Mouse (Mus musculus): ENCODE measurements around the gene Snx29. TPM values are rescaled to one million over a fixed set of nuclear protein-coding genes. Genes with fewer than 3 reads are reported as not detected.
A peak's percentile ranks its signal among the peaks of the same experiment; 100 is the strongest.

Gene Snx29
- total RNA-seq, 1 experiment = 9.6 TPM

DNA sequence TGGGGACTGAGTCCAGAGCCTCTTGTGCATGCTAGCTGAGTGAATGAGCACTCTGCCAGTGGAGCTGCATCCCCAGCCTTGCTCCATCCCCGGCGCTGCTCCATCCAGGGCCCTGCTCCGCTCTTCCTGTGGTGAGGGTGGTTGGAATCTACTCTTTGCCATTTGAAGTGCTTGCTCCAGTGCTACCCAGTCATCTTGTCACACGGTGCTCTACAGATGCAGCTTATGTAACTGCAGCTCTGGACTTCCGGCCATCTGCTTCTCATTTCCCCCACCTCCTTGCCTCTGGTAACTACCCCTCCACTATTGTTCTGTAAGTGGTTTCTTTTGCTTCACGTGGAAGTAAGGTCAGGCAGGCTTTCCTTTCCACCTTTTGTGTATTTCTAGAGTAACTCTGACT is 5.4 kb upstream of the Snx29 start:
- Histone ChIP-seq H3K36me3 (ENCODE audit: control insufficient read depth, insufficient read depth, low read length, poor library complexity, severe bottlenecking) (no peaks in the 10 kb centered on the region), H3K4me1 (ENCODE audit: control insufficient read depth in 2 of 2, insufficient read depth in 2 of 2, low read length in 2 of 2, poor library complexity in 1 of 2) (no peaks in the 10 kb centered on the region), H3K27ac (ENCODE audit: insufficient read depth, low read depth, low read length, poor library complexity, severe bottlenecking) (no peak overlapping the region), H3K9me3 (ENCODE audit: control insufficient read depth, insufficient read depth, low read depth, low read length) (no peaks in the 10 kb centered on the region), H3K4me3 (ENCODE audit: insufficient read depth in 1 of 2, low read depth in 1 of 2, low read length in 2 of 2, poor library complexity in 1 of 2, severe bottlenecking in 1 of 2) (no peak overlapping the region), H3K9ac (ENCODE audit: insufficient read depth, low read depth, low read length, poor library complexity, severe bottlenecking) (no peak overlapping the region)
- in situ Hi-C loops (cut with MboI; ENCODE audit: low sequenced_read_pairs in 2 of 2, unreplicated experiment in 2 of 2) = loop anchor here in 1 of 2 experiments (10.0 kb wide), 1 partner anchor 97 kb away; no protein-coding TSS in a partner anchor
- no peak for TF ChIP-seq MAFK (IDR thresholded peaks at IDR 0.05; ENCODE audit: insufficient read depth, low read depth, low read length)
- TF ChIP-seq HCFC1 (IDR thresholded peaks at IDR 0.05; ENCODE audit: borderline replicate concordance, insufficient read depth, low read length) = no peak
- no peak for TF ChIP-seq CHD2 (IDR thresholded peaks at IDR 0.05; ENCODE audit: low read depth, low read length)
- TF ChIP-seq ZNF384 (IDR thresholded peaks at IDR 0.05; ENCODE audit: low read depth, low read length) = no peak
- TF ChIP-seq ZC3H11A (IDR thresholded peaks at IDR 0.05; ENCODE audit: borderline replicate concordance, low read depth, low read length) = no peak
- DNase-seq (ENCODE audit: low read depth, low spot score) = no peak

DNA sequence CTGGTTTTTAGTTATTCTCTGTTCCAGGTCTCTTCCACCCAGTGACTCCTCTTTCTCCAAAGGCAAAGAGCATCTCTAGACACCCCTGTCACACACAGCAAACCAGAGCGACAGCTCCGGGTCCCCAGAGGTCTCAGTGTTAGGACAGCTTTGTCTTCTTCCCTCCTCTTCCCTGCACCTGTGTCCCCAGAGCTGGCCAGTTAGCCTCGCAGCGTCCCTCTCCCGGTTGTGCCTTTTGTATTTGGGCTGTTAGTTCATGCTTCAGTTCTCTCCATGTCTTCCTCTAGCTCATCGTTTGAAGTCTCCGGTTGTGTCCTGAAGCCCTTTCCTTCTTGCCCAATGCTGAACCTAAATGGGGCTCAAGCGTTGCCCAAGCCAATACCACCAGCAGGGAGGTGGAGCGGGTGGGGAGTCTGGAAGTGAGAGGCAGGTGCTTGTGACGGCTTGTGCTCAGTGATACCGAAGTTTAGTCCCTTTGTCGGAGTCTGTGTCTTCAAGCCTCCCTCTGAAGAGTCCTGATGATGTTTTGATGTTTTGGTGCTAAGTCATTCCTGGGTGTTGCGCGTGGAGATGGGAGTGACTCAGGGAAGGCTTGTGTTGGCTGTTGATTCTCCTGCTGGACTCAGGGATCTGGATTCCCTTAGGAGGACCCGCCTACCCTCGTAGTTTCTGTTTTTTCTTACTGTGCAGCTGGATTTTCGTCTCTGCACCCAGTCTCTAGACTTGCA is 780 bp downstream of the Snx29 start:
- Histone ChIP-seq H3K36me3 (ENCODE audit: control insufficient read depth, insufficient read depth, low read length, poor library complexity, severe bottlenecking) (no peaks in the 10 kb centered on the region), H3K4me3 (ENCODE audit: insufficient read depth in 1 of 2, low read depth in 1 of 2, low read length in 2 of 2, poor library complexity in 1 of 2, severe bottlenecking in 1 of 2) (peak overlapping the region; percentile 85 to 92), H3K27ac (ENCODE audit: insufficient read depth, low read depth, low read length, poor library complexity, severe bottlenecking) (no peak overlapping the region), H3K9me3 (ENCODE audit: control insufficient read depth, insufficient read depth, low read depth, low read length) (no peaks in the 10 kb centered on the region), H3K9ac (ENCODE audit: insufficient read depth, low read depth, low read length, poor library complexity, severe bottlenecking) (peak overlapping the region; percentile 63), H3K4me1 (ENCODE audit: control insufficient read depth in 2 of 2, insufficient read depth in 2 of 2, low read length in 2 of 2, poor library complexity in 1 of 2) (no peaks in the 10 kb centered on the region)
- in situ Hi-C loops (cut with MboI; ENCODE audit: low sequenced_read_pairs in 2 of 2, unreplicated experiment in 2 of 2) = no loop called here
- DNase-seq (ENCODE audit: low read depth, low spot score) = no peak
- TF ChIP-seq HCFC1 (IDR thresholded peaks at IDR 0.05; ENCODE audit: borderline replicate concordance, insufficient read depth, low read length) = no peak
- TF ChIP-seq CHD2 (IDR thresholded peaks at IDR 0.05; ENCODE audit: low read depth, low read length) = no peak
- no peak for TF ChIP-seq ZNF384 (IDR thresholded peaks at IDR 0.05; ENCODE audit: low read depth, low read length)
- no peak for TF ChIP-seq ZC3H11A (IDR thresholded peaks at IDR 0.05; ENCODE audit: borderline replicate concordance, low read depth, low read length)

DNA sequence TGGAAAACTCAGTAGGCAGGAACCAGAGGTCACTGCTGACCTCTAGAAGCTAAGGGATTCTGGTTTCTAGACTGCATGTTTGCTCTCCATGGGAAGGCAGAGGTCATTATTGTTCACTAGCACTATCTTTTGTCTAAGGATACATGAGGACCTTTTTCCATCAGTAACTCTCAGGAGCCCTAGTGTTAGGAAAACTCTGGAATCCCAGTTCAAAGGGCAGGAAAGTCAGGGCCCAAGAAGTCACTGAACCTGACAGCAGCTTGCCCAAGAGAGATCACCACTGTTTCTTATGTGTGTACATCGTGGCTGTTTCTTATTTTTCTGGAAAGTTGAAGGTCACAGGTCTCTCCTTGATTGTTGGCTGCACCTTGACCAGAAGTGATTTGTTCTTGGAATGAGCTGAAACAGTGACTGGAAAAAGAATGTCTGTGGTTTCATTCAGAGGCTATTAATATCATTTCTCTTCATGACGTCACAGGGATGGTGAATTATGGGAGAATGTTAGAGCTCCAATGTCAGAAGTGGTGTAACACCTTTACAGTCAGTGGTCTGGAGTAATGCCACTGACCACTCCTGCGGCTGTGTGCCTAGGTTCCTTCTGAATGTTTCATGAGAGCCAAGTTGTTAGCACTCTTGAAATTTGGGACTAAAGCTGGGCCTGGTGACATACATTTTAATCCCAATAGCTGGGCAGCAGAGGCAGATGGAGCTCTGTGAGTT is 7.5 kb downstream of the Snx29 start:
- in situ Hi-C loops (cut with MboI; ENCODE audit: low sequenced_read_pairs in 2 of 2, unreplicated experiment in 2 of 2) = no loop called here
- TF ChIP-seq HCFC1 (IDR thresholded peaks at IDR 0.05; ENCODE audit: borderline replicate concordance, insufficient read depth, low read length) = no peak
- no peak for TF ChIP-seq ZNF384 (IDR thresholded peaks at IDR 0.05; ENCODE audit: low read depth, low read length)
- TF ChIP-seq CHD2 (IDR thresholded peaks at IDR 0.05; ENCODE audit: low read depth, low read length) = no peak
- TF ChIP-seq ZC3H11A (IDR thresholded peaks at IDR 0.05; ENCODE audit: borderline replicate concordance, low read depth, low read length) = no peak
- TF ChIP-seq MAFK (IDR thresholded peaks at IDR 0.05; ENCODE audit: insufficient read depth, low read depth, low read length) = no peak
- no peak for DNase-seq (ENCODE audit: low read depth, low spot score)
- no peaks in the 10 kb centered on the region for H3K9me3 ChIP-seq (ENCODE audit: control insufficient read depth, insufficient read depth, low read depth, low read length)
- H3K36me3 ChIP-seq (ENCODE audit: control insufficient read depth, insufficient read depth, low read length, poor library complexity, severe bottlenecking) = no peaks in the 10 kb centered on the region
- no peak overlapping the region for H3K27ac ChIP-seq (ENCODE audit: insufficient read depth, low read depth, low read length, poor library complexity, severe bottlenecking)
- H3K4me1 ChIP-seq (ENCODE audit: control insufficient read depth in 2 of 2, insufficient read depth in 2 of 2, low read length in 2 of 2, poor library complexity in 1 of 2) = no peaks in the 10 kb centered on the region; a peak in 2 of 4 replicates
- no peak overlapping the region for H3K4me3 ChIP-seq (ENCODE audit: insufficient read depth in 1 of 2, low read depth in 1 of 2, low read length in 2 of 2, poor library complexity in 1 of 2, severe bottlenecking in 1 of 2)
- H3K9ac ChIP-seq (ENCODE audit: insufficient read depth, low read depth, low read length, poor library complexity, severe bottlenecking) = no peak overlapping the region

DNA sequence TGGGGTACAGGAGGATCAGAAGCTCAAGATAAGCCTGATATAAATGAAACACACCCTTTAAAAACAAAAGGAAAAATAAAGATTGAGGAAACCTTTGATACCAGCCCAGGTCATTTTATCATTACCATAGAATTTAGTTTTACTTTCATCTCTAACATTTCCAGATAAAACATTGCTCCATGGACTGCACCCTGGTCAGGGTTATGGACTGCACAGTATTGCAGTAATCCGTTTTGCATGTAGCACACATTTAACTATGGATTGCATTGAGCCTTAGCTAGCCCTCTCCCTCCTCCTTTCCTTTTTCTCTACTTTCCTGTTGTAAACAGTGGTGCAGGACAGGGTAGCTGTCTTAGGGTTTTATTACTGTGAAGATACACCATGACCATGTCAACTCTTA is 8.3 kb downstream of the Snx29 start:
- Histone ChIP-seq H3K9me3 (ENCODE audit: control insufficient read depth, insufficient read depth, low read depth, low read length) (no peaks in the 10 kb centered on the region), H3K27ac (ENCODE audit: insufficient read depth, low read depth, low read length, poor library complexity, severe bottlenecking) (no peak overlapping the region), H3K9ac (ENCODE audit: insufficient read depth, low read depth, low read length, poor library complexity, severe bottlenecking) (no peak overlapping the region), H3K36me3 (ENCODE audit: control insufficient read depth, insufficient read depth, low read length, poor library complexity, severe bottlenecking) (no peaks in the 10 kb centered on the region), H3K4me1 (ENCODE audit: control insufficient read depth in 2 of 2, insufficient read depth in 2 of 2, low read length in 2 of 2, poor library complexity in 1 of 2) (no peaks in the 10 kb centered on the region; a peak in 2 of 4 replicates), H3K4me3 (ENCODE audit: insufficient read depth in 1 of 2, low read depth in 1 of 2, low read length in 2 of 2, poor library complexity in 1 of 2, severe bottlenecking in 1 of 2) (no peak overlapping the region)
- in situ Hi-C loops (cut with MboI; ENCODE audit: low sequenced_read_pairs in 2 of 2, unreplicated experiment in 2 of 2) = no loop called here
- DNase-seq (ENCODE audit: low read depth, low spot score) = no peak
- TF ChIP-seq CHD2 (IDR thresholded peaks at IDR 0.05; ENCODE audit: low read depth, low read length) (no peak), MAFK (IDR thresholded peaks at IDR 0.05; ENCODE audit: insufficient read depth, low read depth, low read length) (no peak), HCFC1 (IDR thresholded peaks at IDR 0.05; ENCODE audit: borderline replicate concordance, insufficient read depth, low read length) (no peak), ZC3H11A (IDR thresholded peaks at IDR 0.05; ENCODE audit: borderline replicate concordance, low read depth, low read length) (no peak), ZNF384 (IDR thresholded peaks at IDR 0.05; ENCODE audit: low read depth, low read length) (no peak)
